Mouse (Mus musculus): ENCODE data around the gene Ube2g2. TPM values are rescaled to one million over a fixed set of nuclear protein-coding genes. Genes with fewer than 3 reads are reported as not detected.

The Ube2g2 gene
- polyA plus RNA-seq, 1 experiment from 2014 or later: 87.9 TPM

GRCm38 (mm10) chr10:77608589-77608988 lies 13.5 kb upstream of the Ube2g2 start:
- H3K9ac ChIP-seq: no peak overlapping the region
- H3K27ac ChIP-seq (replicated peaks): no peak overlapping the region
- ATAC-seq (ENCODE audit: low read depth): no peak
- H3K4me3 ChIP-seq: no peak overlapping the region
- H3K9me3 ChIP-seq: peaks cover 5% of the 10 kb centered on the region; the same call in 1 of the 2 replicates
- 93% methylated on average over 8 of the region's 8 CpGs for WGBS
- no peak overlapping the region for H3K4me2 ChIP-seq
- peaks cover 49% of the 10 kb centered on the region for H3K36me3 ChIP-seq
- no peaks in the 10 kb centered on the region for H3K27me3 ChIP-seq
- peaks cover 31% of the 10 kb centered on the region for H3K4me1 ChIP-seq (replicated peaks)

- Histone ChIP-seq H3K4me1 (replicated peaks) (peaks cover 31% of the 10 kb centered on the region), H3K27me3 (no peaks in the 10 kb centered on the region), H3K4me3 (no peak overlapping the region), H3K4me2 (no peak overlapping the region), H3K36me3 (peaks cover 67% of the 10 kb centered on the region), H3K9ac (no peak overlapping the region), H3K9me3 (no peaks in the 10 kb centered on the region), H3K27ac (replicated peaks) (no peak overlapping the region)
- ATAC-seq (ENCODE audit: low read depth): no peak
- 90% methylated on average over 8 of the region's 8 CpGs for WGBS
Measured at GRCm38 (mm10) chr10:77610221-77610961, 11.7 kb upstream of the Ube2g2 start.

- H3K4me1 ChIP-seq (replicated peaks): peaks cover 12% of the 10 kb centered on the region
- H3K27ac ChIP-seq (replicated peaks): no peak overlapping the region
- H3K4me2 ChIP-seq: no peak overlapping the region
- no peak for ATAC-seq (ENCODE audit: low read depth)
- 94% methylated on average over 3 of the region's 3 CpGs for WGBS
- H3K9ac ChIP-seq: 0 out of 2 replicates have a peak overlapping the region, but pooled peaks have one; percentile 17
- peaks cover 91% of the 10 kb centered on the region for H3K36me3 ChIP-seq
- no peaks in the 10 kb centered on the region for H3K9me3 ChIP-seq
- no peaks in the 10 kb centered on the region for H3K27me3 ChIP-seq
- H3K4me3 ChIP-seq: no peak overlapping the region
Measured at GRCm38 (mm10) chr10:77613409-77613808, 8.7 kb upstream of the Ube2g2 start.

GRCm38 (mm10) chr10:77615647-77616046 lies 6.4 kb upstream of the Ube2g2 start:
- Histone ChIP-seq H3K27me3 (no peaks in the 10 kb centered on the region), H3K9ac (no peak overlapping the region), H3K4me2 (no peak overlapping the region), H3K9me3 (no peaks in the 10 kb centered on the region), H3K36me3 (peaks cover 78% of the 10 kb centered on the region), H3K4me3 (no peak overlapping the region), H3K27ac (replicated peaks) (no peak overlapping the region), H3K4me1 (replicated peaks) (0 out of 2 replicates have a peak, but pooled peaks cover 3% of the 10 kb centered on the region)
- no peak for ATAC-seq (ENCODE audit: low read depth)
- WGBS: 94% methylated on average over 8 of the region's 8 CpGs

GRCm38 (mm10) chr10:77616166-77616565 lies 5.9 kb upstream of the Ube2g2 start:
- 94% methylated on average over 9 of the region's 9 CpGs for WGBS
- Histone ChIP-seq H3K27ac (replicated peaks) (no peak overlapping the region), H3K9ac (no peak overlapping the region), H3K4me1 (replicated peaks) (no peaks in the 10 kb centered on the region), H3K9me3 (no peaks in the 10 kb centered on the region), H3K4me2 (no peak overlapping the region), H3K4me3 (no peak overlapping the region), H3K27me3 (no peaks in the 10 kb centered on the region), H3K36me3 (peaks cover 72% of the 10 kb centered on the region)
- no peak for ATAC-seq (ENCODE audit: low read depth)

- ATAC-seq (ENCODE audit: low read depth): no peak
- Histone ChIP-seq H3K9me3 (no peaks in the 10 kb centered on the region), H3K36me3 (peaks cover 65% of the 10 kb centered on the region), H3K27ac (replicated peaks) (no peak overlapping the region), H3K4me2 (no peak overlapping the region), H3K9ac (no peak overlapping the region), H3K27me3 (no peaks in the 10 kb centered on the region), H3K4me3 (no peak overlapping the region), H3K4me1 (replicated peaks) (peaks cover 4% of the 10 kb centered on the region; the same call in 1 of the 2 replicates)
- WGBS: 96% methylated on average over 7 of the region's 7 CpGs
Measured at GRCm38 (mm10) chr10:77616926-77617325, 5.1 kb upstream of the Ube2g2 start.

GRCm38 (mm10) chr10:77621546-77621945 lies 529 bp upstream of the Ube2g2 start:
- H3K4me1 ChIP-seq (replicated peaks): peaks cover 42% of the 10 kb centered on the region
- H3K4me3 ChIP-seq: peak overlapping the region; percentile 70
- H3K27ac ChIP-seq (replicated peaks): peak overlapping the region; percentile 93
- H3K9ac ChIP-seq: peak overlapping the region; percentile 92
- peaks cover 20% of the 10 kb centered on the region for H3K36me3 ChIP-seq
- H3K9me3 ChIP-seq: no peaks in the 10 kb centered on the region
- H3K4me2 ChIP-seq: peak overlapping the region; percentile 83
- H3K27me3 ChIP-seq: no peaks in the 10 kb centered on the region
- 78% methylated on average over 8 of the region's 8 CpGs for WGBS
- ATAC-seq (ENCODE audit: low read depth): no peak

- H3K27me3 ChIP-seq: no peaks in the 10 kb centered on the region
- peak overlapping the region; percentile 92 for H3K9ac ChIP-seq
- H3K9me3 ChIP-seq: no peaks in the 10 kb centered on the region
- H3K4me1 ChIP-seq (replicated peaks): peaks cover 50% of the 10 kb centered on the region
- H3K27ac ChIP-seq (replicated peaks): peak overlapping the region; percentile 93
- H3K4me3 ChIP-seq: peak overlapping the region; percentile 70
- H3K4me2 ChIP-seq: peak overlapping the region; percentile 83
- WGBS: 6% methylated on average over 8 of the region's 8 CpGs
- peak; percentile 21; the same call in 1 of the 2 replicates for ATAC-seq (ENCODE audit: low read depth)
- H3K36me3 ChIP-seq: peaks cover 5% of the 10 kb centered on the region
Measured at GRCm38 (mm10) chr10:77623069-77623492, 1.0 kb downstream of the Ube2g2 start.

- Histone ChIP-seq H3K27me3 (no peaks in the 10 kb centered on the region), H3K4me2 (peak overlapping the region; percentile 83), H3K4me3 (peak overlapping the region; percentile 70), H3K27ac (replicated peaks) (no peak overlapping the region), H3K9ac (peak overlapping the region; percentile 92; the same call in 1 of the 2 replicates), H3K36me3 (no peaks in the 10 kb centered on the region), H3K9me3 (no peaks in the 10 kb centered on the region), H3K4me1 (replicated peaks) (peaks cover 55% of the 10 kb centered on the region)
- ATAC-seq (ENCODE audit: low read depth): no peak
- 92% methylated on average over 10 of the region's 10 CpGs for WGBS
Measured at GRCm38 (mm10) chr10:77623639-77624400, 1.7 kb downstream of the Ube2g2 start.

- 75% methylated on average over 7 of the region's 7 CpGs for WGBS
- Histone ChIP-seq H3K4me2 (peak overlapping the region; percentile 83; the same call in 1 of the 2 replicates), H3K9ac (peak overlapping the region; percentile 92), H3K27ac (replicated peaks) (no peak overlapping the region), H3K27me3 (no peaks in the 10 kb centered on the region), H3K4me1 (replicated peaks) (peaks cover 59% of the 10 kb centered on the region), H3K9me3 (no peaks in the 10 kb centered on the region), H3K36me3 (no peaks in the 10 kb centered on the region), H3K4me3 (no peak overlapping the region)
- ATAC-seq (ENCODE audit: low read depth): no peak
Measured at GRCm38 (mm10) chr10:77624570-77624995, 2.5 kb downstream of the Ube2g2 start.

GRCm38 (mm10) chr10:77626036-77626435 lies 4.0 kb downstream of the Ube2g2 start:
- H3K27me3 ChIP-seq: no peaks in the 10 kb centered on the region
- peaks cover 63% of the 10 kb centered on the region for H3K4me1 ChIP-seq (replicated peaks)
- H3K27ac ChIP-seq (replicated peaks): no peak overlapping the region
- H3K4me3 ChIP-seq: no peak overlapping the region
- H3K36me3 ChIP-seq: peaks cover 1% of the 10 kb centered on the region; the same call in 1 of the 2 replicates
- H3K9me3 ChIP-seq: no peaks in the 10 kb centered on the region
- H3K9ac ChIP-seq: peak overlapping the region; percentile 26; the same call in 1 of the 2 replicates
- no peak overlapping the region for H3K4me2 ChIP-seq
- no peak for ATAC-seq (ENCODE audit: low read depth)
- WGBS: 83% methylated on average over 7 of the region's 7 CpGs

GRCm38 (mm10) chr10:77626591-77626990 lies 4.5 kb downstream of the Ube2g2 start:
- Histone ChIP-seq H3K27ac (replicated peaks) (no peak overlapping the region), H3K4me3 (no peak overlapping the region), H3K9ac (peak overlapping the region; percentile 26; the same call in 1 of the 2 replicates), H3K9me3 (no peaks in the 10 kb centered on the region), H3K4me2 (no peak overlapping the region), H3K4me1 (replicated peaks) (peaks cover 61% of the 10 kb centered on the region), H3K36me3 (peaks cover 7% of the 10 kb centered on the region), H3K27me3 (no peaks in the 10 kb centered on the region)
- ATAC-seq (ENCODE audit: low read depth): no peak
- 78% methylated on average over 7 of the region's 7 CpGs for WGBS

All from neural tube, embryonic 13.5 days (tissue).